Mouse (Mus musculus): ENCODE measurements at regions not wholly inside any gene's neighbourhood (a gene's known extent, or its start where the extent isn't known, plus 50 kb on each side); places are given as distances from the start of the nearest gene placed in this dataset.

- H3K9ac ChIP-seq (ENCODE audit: low read depth, low read length), result no peak overlapping the region
- H3K4me1 ChIP-seq (replicated peaks; ENCODE audit: insufficient read depth, low read length), result no peaks in the 10 kb centered on the region
- ATAC-seq (replicated peaks; ENCODE audit: low FRiP score, low read depth) (no peak), DNase-seq (ENCODE audit: low spot score) (no peak)
- no peak overlapping the region for H3K4me2 ChIP-seq (ENCODE audit: low read length)
- 59% methylated on average over 9 of the region's 9 CpGs for WGBS
- no peaks in the 10 kb centered on the region for H3K36me3 ChIP-seq (ENCODE audit: insufficient read depth, low read length)
- H3K9me3 ChIP-seq (replicated peaks; ENCODE audit: low read length), result no peaks in the 10 kb centered on the region
- H3K4me3 ChIP-seq (replicated peaks; ENCODE audit: low read depth, low read length), result no peak overlapping the region
- H3K27me3 ChIP-seq (ENCODE audit: insufficient read depth, low read length), result no peaks in the 10 kb centered on the region
- H3K27ac ChIP-seq, result no peak overlapping the region
- TF ChIP-seq CTCF (IDR thresholded peaks at IDR 0.05; ENCODE audit: low read depth), result no peak
Measured at GRCm38 (mm10) chr12:32307280-32308006, 71.1 kb upstream of the Ccdc71l start.

- Histone ChIP-seq H3K4me1 (replicated peaks; ENCODE audit: insufficient read depth, low read length) (no peaks in the 10 kb centered on the region), H3K36me3 (ENCODE audit: insufficient read depth, low read length) (no peaks in the 10 kb centered on the region), H3K4me2 (ENCODE audit: low read length) (no peak overlapping the region), H3K27ac (no peak overlapping the region), H3K4me3 (replicated peaks; ENCODE audit: low read depth, low read length) (no peak overlapping the region), H3K27me3 (ENCODE audit: insufficient read depth, low read length) (no peaks in the 10 kb centered on the region), H3K9me3 (replicated peaks; ENCODE audit: low read length) (no peaks in the 10 kb centered on the region), H3K9ac (ENCODE audit: low read depth, low read length) (no peak overlapping the region)
- DNase-seq (ENCODE audit: low spot score), result no peak
- TF ChIP-seq CTCF (IDR thresholded peaks at IDR 0.05; ENCODE audit: low read depth), result no peak
- no peak for ATAC-seq (replicated peaks; ENCODE audit: low FRiP score, low read depth)
- WGBS, result 89% methylated on average over 1 of the region's 1 CpGs
Measured at GRCm38 (mm10) chr12:32315099-32315783, 63.3 kb upstream of the Ccdc71l start.

All from kidney, postnatal 0 days (tissue).